Mouse (Mus musculus) heart, embryonic 15.5 days (tissue): Measurements from ENCODE around the gene Zfhx2. TPM values are rescaled to one million over a fixed set of nuclear protein-coding genes. Genes with fewer than 3 reads are reported as not detected.
A peak's percentile ranks its signal among the peaks of the same experiment; 100 is the strongest.

Experiments
- ATAC-seq: fragments of 200-750 bp; cut with Nextera tagmentation; replicated peaks from 2 replicates; pipeline ENCODE4 v1.8.0; 2017; ENCODE audit warnings: low read depth, moderate TSS enrichment; ENCODE audit not compliant: insufficient number of reproducible peaks, insufficient read depth, low FRiP score
- H3K27ac ChIP-seq: fragments of 300-500 bp; sonication (generic); 2 replicates; pipeline ENCODE4 v1.5.1; 2015; ENCODE audit warnings: mild to moderate bottlenecking, inconsistent platforms
- H3K27me3 ChIP-seq: fragments of 300-500 bp; sonication (generic); 2 replicates; pipeline ENCODE4 v1.6.1; 2015; ENCODE audit warnings: inconsistent platforms
- H3K36me3 ChIP-seq: fragments of 300-500 bp; sonication (generic); 2 replicates; pipeline ENCODE4 v1.6.1; 2015; ENCODE audit warnings: mild to moderate bottlenecking, inconsistent platforms
- H3K4me1 ChIP-seq: fragments of 300-500 bp; sonication (generic); replicated peaks from 2 replicates; pipeline ENCODE4 v1.6.1; 2015; ENCODE audit warnings: inconsistent platforms
- H3K4me2 ChIP-seq: fragments of 300-500 bp; sonication (generic); 2 replicates; pipeline ENCODE4 v1.6.1; 2015; ENCODE audit warnings: inconsistent platforms, mild to moderate bottlenecking, moderate library complexity
- H3K4me3 ChIP-seq: fragments of 300-500 bp; sonication (generic); 2 replicates; pipeline ENCODE4 v1.5.1; 2015; ENCODE audit warnings: mild to moderate bottlenecking, inconsistent platforms
- H3K9ac ChIP-seq: fragments of 300-500 bp; sonication (generic); 2 replicates; pipeline ENCODE4 v1.6.1; 2015; ENCODE audit warnings: mild to moderate bottlenecking, inconsistent platforms
- H3K9me3 ChIP-seq: fragments of 300-500 bp; sonication (generic); replicated peaks from 2 replicates; pipeline ENCODE4 v1.6.1; 2016; ENCODE audit warnings: inconsistent platforms
- WGBS: fragments of 180-500 bp; shearing (Covaris S2); methylation state at CpG from one replicate; pipeline ENCODE4 v1.1.7; 2015; ENCODE audit warnings: mixed read lengths; 5-methylcytosine and 5-hydroxymethylcytosine counted together
- polyA plus RNA-seq: library from polyadenylated mRNA; unstranded; fragments of >200 nt; fragmentation: Nextera tagmentation; extraction: Ambion mirVana; gene quantifications from 2 replicates; pipeline ENCODE4 v1.2.1, GENCODE M21; 2015

Zfhx2 gene
- polyA plus RNA-seq, 1 experiment from 2014 or later, result 2.6 TPM

- peak overlapping the region; percentile 60 for H3K4me3 ChIP-seq
- H3K27ac ChIP-seq, result no peak overlapping the region
- H3K36me3 ChIP-seq, result no peaks in the 10 kb centered on the region; the same call in 1 of the 2 replicates
- peak overlapping the region; percentile 93 for H3K4me2 ChIP-seq
- H3K9me3 ChIP-seq, result no peaks in the 10 kb centered on the region
- H3K9ac ChIP-seq, result peak overlapping the region; percentile 53
- peaks cover 22% of the 10 kb centered on the region for H3K4me1 ChIP-seq
- H3K27me3 ChIP-seq, result peaks cover 33% of the 10 kb centered on the region
- WGBS, result 7% methylated on average over 7 of the region's 7 CpGs
- ATAC-seq, result no peak
Measured at GRCm38 (mm10) chr14:55105386-55105785, 13.3 kb upstream of the Zfhx2 start.

- no peak for ATAC-seq
- Histone ChIP-seq H3K9me3 (no peaks in the 10 kb centered on the region), H3K4me1 (peaks cover 19% of the 10 kb centered on the region), H3K27ac (no peak overlapping the region), H3K4me3 (no peak overlapping the region), H3K36me3 (no peaks in the 10 kb centered on the region; the same call in 1 of the 2 replicates), H3K4me2 (no peak overlapping the region), H3K27me3 (peaks cover 23% of the 10 kb centered on the region), H3K9ac (no peak overlapping the region)
- 83% methylated on average over 18 of the region's 18 CpGs for WGBS
Measured at GRCm38 (mm10) chr14:55104365-55104764, 12.2 kb upstream of the Zfhx2 start.

GRCm38 (mm10) chr14:55102253-55102785, 10.2 kb upstream of the Zfhx2 start:
- ATAC-seq, result no peak
- no peak overlapping the region for H3K4me3 ChIP-seq
- no peaks in the 10 kb centered on the region; the same call in 1 of the 2 replicates for H3K36me3 ChIP-seq
- H3K9ac ChIP-seq, result no peak overlapping the region
- H3K4me1 ChIP-seq, result peaks cover 18% of the 10 kb centered on the region
- peaks cover 6% of the 10 kb centered on the region for H3K27me3 ChIP-seq
- H3K27ac ChIP-seq, result no peak overlapping the region
- no peak overlapping the region for H3K4me2 ChIP-seq
- H3K9me3 ChIP-seq, result no peaks in the 10 kb centered on the region
- 81% methylated on average over 15 of the region's 15 CpGs for whole genome bisulfite sequencing

- no peak for ATAC-seq
- H3K4me1 ChIP-seq, result peaks cover 23% of the 10 kb centered on the region
- H3K9me3 ChIP-seq, result no peaks in the 10 kb centered on the region
- H3K27ac ChIP-seq, result no peak overlapping the region
- H3K4me2 ChIP-seq, result no peak overlapping the region
- H3K27me3 ChIP-seq, result peaks cover 5% of the 10 kb centered on the region
- H3K4me3 ChIP-seq, result no peak overlapping the region
- no peak overlapping the region for H3K9ac ChIP-seq
- 51% methylated on average over 4 of the region's 4 CpGs for WGBS
- H3K36me3 ChIP-seq, result no peaks in the 10 kb centered on the region; the same call in 1 of the 2 replicates
Measured at GRCm38 (mm10) chr14:55101592-55101991, 9.5 kb upstream of the Zfhx2 start.

GRCm38 (mm10) chr14:55098067-55098466, 5.9 kb upstream of the Zfhx2 start:
- H3K4me3 ChIP-seq, result no peak overlapping the region
- H3K4me2 ChIP-seq, result no peak overlapping the region
- H3K27ac ChIP-seq, result peak overlapping the region; percentile 53
- no peaks in the 10 kb centered on the region; the same call in 1 of the 2 replicates for H3K36me3 ChIP-seq
- ATAC-seq, result peak; percentile 23; the same call in 1 of the 2 replicates
- peaks cover 20% of the 10 kb centered on the region for H3K4me1 ChIP-seq
- H3K9ac ChIP-seq, result no peak overlapping the region
- no peaks in the 10 kb centered on the region for H3K9me3 ChIP-seq
- WGBS, result 55% methylated on average over 4 of the region's 4 CpGs
- no peaks in the 10 kb centered on the region for H3K27me3 ChIP-seq

- no peaks in the 10 kb centered on the region; the same call in 1 of the 2 replicates for H3K36me3 ChIP-seq
- no peak overlapping the region for H3K4me3 ChIP-seq
- H3K9me3 ChIP-seq, result no peaks in the 10 kb centered on the region
- ATAC-seq, result no peak
- no peak overlapping the region for H3K4me2 ChIP-seq
- WGBS, result 62% methylated on average over 10 of the region's 10 CpGs
- no peaks in the 10 kb centered on the region for H3K27me3 ChIP-seq
- H3K9ac ChIP-seq, result no peak overlapping the region
- H3K4me1 ChIP-seq, result peaks cover 20% of the 10 kb centered on the region
- peak overlapping the region; percentile 53 for H3K27ac ChIP-seq
Measured at GRCm38 (mm10) chr14:55097646-55098045, 5.5 kb upstream of the Zfhx2 start.

- no peak overlapping the region for H3K9ac ChIP-seq
- ATAC-seq, result no peak
- no peaks in the 10 kb centered on the region for H3K36me3 ChIP-seq
- no peaks in the 10 kb centered on the region for H3K9me3 ChIP-seq
- WGBS, result 54% methylated on average over 9 of the region's 9 CpGs
- no peaks in the 10 kb centered on the region for H3K27me3 ChIP-seq
- H3K27ac ChIP-seq, result no peak overlapping the region
- H3K4me1 ChIP-seq, result peaks cover 23% of the 10 kb centered on the region
- H3K4me3 ChIP-seq, result no peak overlapping the region
- no peak overlapping the region for H3K4me2 ChIP-seq
Measured at GRCm38 (mm10) chr14:55096573-55097087, 4.5 kb upstream of the Zfhx2 start.

- no peak overlapping the region for H3K9ac ChIP-seq
- peaks cover 30% of the 10 kb centered on the region for H3K4me1 ChIP-seq
- peak overlapping the region; percentile 67 for H3K4me3 ChIP-seq
- H3K36me3 ChIP-seq, result no peaks in the 10 kb centered on the region
- ATAC-seq, result no peak
- peak overlapping the region; percentile 74 for H3K4me2 ChIP-seq
- 61% methylated on average over 12 of the region's 12 CpGs for WGBS
- no peaks in the 10 kb centered on the region for H3K27me3 ChIP-seq
- H3K27ac ChIP-seq, result no peak overlapping the region
- H3K9me3 ChIP-seq, result no peaks in the 10 kb centered on the region
Measured at GRCm38 (mm10) chr14:55095671-55096070, 3.5 kb upstream of the Zfhx2 start.

GRCm38 (mm10) chr14:55095263-55095662, 3.1 kb upstream of the Zfhx2 start:
- H3K4me3 ChIP-seq, result peak overlapping the region; percentile 67
- H3K9me3 ChIP-seq, result no peaks in the 10 kb centered on the region
- H3K4me1 ChIP-seq, result peaks cover 30% of the 10 kb centered on the region
- no peaks in the 10 kb centered on the region for H3K36me3 ChIP-seq
- no peak for ATAC-seq
- no peaks in the 10 kb centered on the region for H3K27me3 ChIP-seq
- H3K4me2 ChIP-seq, result peak overlapping the region; percentile 74
- WGBS, result 54% methylated on average over 9 of the region's 9 CpGs
- H3K27ac ChIP-seq, result peak overlapping the region; percentile 67
- peak overlapping the region; percentile 61 for H3K9ac ChIP-seq

GRCm38 (mm10) chr14:55094704-55095231, 2.6 kb upstream of the Zfhx2 start, which contains the start of gene Thtpa:
TSS of gene Thtpa (plus strand) at chr14:55094784.
- H3K27me3 ChIP-seq, result no peaks in the 10 kb centered on the region
- peak within 1 kb of the TSS; percentile 67 for H3K4me3 ChIP-seq
- H3K27ac ChIP-seq, result peak within 1 kb of the TSS; percentile 67
- H3K4me1 ChIP-seq, result peaks cover 30% of the 10 kb centered on the region
- H3K9me3 ChIP-seq, result no peaks in the 10 kb centered on the region
- 2% methylated on average over 30 of the region's 30 CpGs for WGBS
- ATAC-seq, result peak; percentile 61
- H3K9ac ChIP-seq, result peak within 1 kb of the TSS; percentile 61
- peak within 1 kb of the TSS; percentile 74 for H3K4me2 ChIP-seq
- no peaks in the 10 kb centered on the region for H3K36me3 ChIP-seq

- no peaks in the 10 kb centered on the region for H3K9me3 ChIP-seq
- no peak overlapping the region for H3K9ac ChIP-seq
- no peak overlapping the region for H3K27ac ChIP-seq
- no peak overlapping the region for H3K4me3 ChIP-seq
- H3K27me3 ChIP-seq, result no peaks in the 10 kb centered on the region
- no peaks in the 10 kb centered on the region for H3K36me3 ChIP-seq
- no peak for ATAC-seq
- H3K4me1 ChIP-seq, result peaks cover 38% of the 10 kb centered on the region
- no peak overlapping the region for H3K4me2 ChIP-seq
- WGBS, result 35% methylated on average over 6 of the region's 6 CpGs
Measured at GRCm38 (mm10) chr14:55093927-55094326, 1.8 kb upstream of the Zfhx2 start.
